Mouse (Mus musculus): ENCODE data around the gene Fam234b.

- TF ChIP-seq CTCF (IDR thresholded peaks at IDR 0.05; ENCODE audit: low read depth, low read length), result no peak
- TF ChIP-seq TAL1 (conservative IDR thresholded peaks at IDR 0.05; ENCODE audit: low read depth, low read length), result no peak
- no peak for TF ChIP-seq POLR2AphosphoS5 (IDR thresholded peaks at IDR 0.05; ENCODE audit: insufficient replicate concordance, low read depth, low read length)
- no peak for TF ChIP-seq GATA1 (IDR thresholded peaks at IDR 0.05; ENCODE audit: borderline replicate concordance, low read length)
- no peak for TF ChIP-seq GATA2 (IDR thresholded peaks at IDR 0.05; ENCODE audit: borderline replicate concordance, low read depth, low read length)
Measured at GRCm38 (mm10) chr6:135218330-135218729, 20.6 kb downstream of the Fam234b start.

Data from G1E (cell line).